Mouse (Mus musculus): ENCODE measurements around the gene Birc2. TPM values are rescaled to one million over a fixed set of nuclear protein-coding genes. Genes with fewer than 3 reads are reported as not detected.
A peak's percentile ranks its signal among the peaks of the same experiment; 100 is the strongest.

The Birc2 gene
- polyA plus RNA-seq (2016; fragmentation: Nextera tagmentation; extraction: Ambion mirVana): 45.7 and 48.9 TPM in 2 replicates

GRCm38 (mm10) chr9:7836905-7837805, at the start of gene Birc2:
TSS of gene Birc2 (minus strand) at chr9:7837064.
- peaks cover 19% of the 10 kb centered on the region for H3K4me1 ChIP-seq
- no peaks in the 10 kb centered on the region for H3K9me3 ChIP-seq
- H3K4me2 ChIP-seq: peak within 1 kb of the TSS; percentile 67
- H3K27ac ChIP-seq: peak within 1 kb of the TSS; percentile 99
- peaks cover 14% of the 10 kb centered on the region for H3K36me3 ChIP-seq (replicated peaks)
- ATAC-seq (ENCODE audit: low FRiP score): peak; percentile 97
- peak within 1 kb of the TSS; percentile 81 for H3K9ac ChIP-seq
- no peaks in the 10 kb centered on the region for H3K27me3 ChIP-seq
- peak within 1 kb of the TSS; percentile 60 for H3K4me3 ChIP-seq (replicated peaks)
- WGBS: under 1% methylated on average over 68 of the region's 68 CpGs

GRCm38 (mm10) chr9:7884346-7884745, 47.5 kb upstream of the Birc2 start:
- H3K4me1 ChIP-seq: no peaks in the 10 kb centered on the region
- H3K27ac ChIP-seq: no peak overlapping the region
- ATAC-seq (ENCODE audit: low FRiP score): no peak
- no peaks in the 10 kb centered on the region for H3K9me3 ChIP-seq
- H3K9ac ChIP-seq: no peak overlapping the region
- WGBS: 95% methylated on average over 3 of the region's 3 CpGs
- H3K4me2 ChIP-seq: no peak overlapping the region
- no peaks in the 10 kb centered on the region for H3K27me3 ChIP-seq
- no peaks in the 10 kb centered on the region for H3K36me3 ChIP-seq (replicated peaks)
- H3K4me3 ChIP-seq (replicated peaks): no peak overlapping the region

GRCm38 (mm10) chr9:7882304-7882865, 45.5 kb upstream of the Birc2 start:
- ATAC-seq (ENCODE audit: low FRiP score): no peak
- 97% methylated on average over 1 of the region's 1 CpGs for WGBS
- no peak overlapping the region for H3K27ac ChIP-seq
- no peaks in the 10 kb centered on the region for H3K4me1 ChIP-seq
- H3K27me3 ChIP-seq: no peaks in the 10 kb centered on the region
- no peaks in the 10 kb centered on the region for H3K9me3 ChIP-seq
- no peak overlapping the region for H3K4me2 ChIP-seq
- H3K4me3 ChIP-seq (replicated peaks): no peak overlapping the region
- no peaks in the 10 kb centered on the region for H3K36me3 ChIP-seq (replicated peaks)
- H3K9ac ChIP-seq: no peak overlapping the region

- Histone ChIP-seq H3K27ac (no peak overlapping the region), H3K4me1 (peaks cover 9% of the 10 kb centered on the region), H3K27me3 (no peaks in the 10 kb centered on the region), H3K36me3 (replicated peaks) (no peaks in the 10 kb centered on the region), H3K4me2 (no peak overlapping the region), H3K9me3 (no peaks in the 10 kb centered on the region), H3K4me3 (replicated peaks) (no peak overlapping the region), H3K9ac (no peak overlapping the region)
- WGBS: 93% methylated on average over 8 of the region's 8 CpGs
- ATAC-seq (ENCODE audit: low FRiP score): no peak
Measured at GRCm38 (mm10) chr9:7873511-7874211, 36.8 kb upstream of the Birc2 start.

GRCm38 (mm10) chr9:7872775-7873439, 36.0 kb upstream of the Birc2 start, which contains the start of gene Birc3:
TSS of gene Birc3 (minus strand) at chr9:7873186.
- Histone ChIP-seq H3K9ac (peak within 1 kb of the TSS; percentile 62), H3K4me1 (peaks cover 9% of the 10 kb centered on the region), H3K9me3 (no peaks in the 10 kb centered on the region), H3K4me3 (replicated peaks) (peak within 1 kb of the TSS; percentile 47), H3K27ac (no peak within 1 kb of the TSS), H3K4me2 (peak within 1 kb of the TSS; percentile 91), H3K27me3 (no peaks in the 10 kb centered on the region), H3K36me3 (replicated peaks) (no peaks in the 10 kb centered on the region)
- ATAC-seq (ENCODE audit: low FRiP score): peak; percentile 70
- 8% methylated on average over 26 of the region's 26 CpGs for WGBS

GRCm38 (mm10) chr9:7872044-7872774, 35.3 kb upstream of the Birc2 start:
- Histone ChIP-seq H3K9ac (peak overlapping the region; percentile 62), H3K27me3 (no peaks in the 10 kb centered on the region), H3K27ac (no peak overlapping the region), H3K4me2 (peak overlapping the region; percentile 91), H3K4me1 (peaks cover 9% of the 10 kb centered on the region), H3K4me3 (replicated peaks) (peak overlapping the region; percentile 47), H3K9me3 (no peaks in the 10 kb centered on the region), H3K36me3 (replicated peaks) (no peaks in the 10 kb centered on the region)
- peak; percentile 15; the same call in 1 of the 2 replicates for ATAC-seq (ENCODE audit: low FRiP score)
- WGBS: 19% methylated on average over 23 of the region's 23 CpGs

GRCm38 (mm10) chr9:7871316-7872043, 34.6 kb upstream of the Birc2 start:
- H3K36me3 ChIP-seq (replicated peaks): no peaks in the 10 kb centered on the region

GRCm38 (mm10) chr9:7870556-7871315, 33.9 kb upstream of the Birc2 start:
- H3K27ac ChIP-seq: no peak overlapping the region
- 94% methylated on average over 10 of the region's 10 CpGs for WGBS

More at GRCm38 (mm10) chr9:7871316-7872043, 34.6 kb upstream of the Birc2 start:
- no peak overlapping the region for H3K9ac ChIP-seq
- ATAC-seq (ENCODE audit: low FRiP score): no peak; the same call in 1 of the 2 replicates
- WGBS: 66% methylated on average over 4 of the region's 4 CpGs
- no peak overlapping the region for H3K4me2 ChIP-seq
- H3K9me3 ChIP-seq: no peaks in the 10 kb centered on the region
- peaks cover 9% of the 10 kb centered on the region for H3K4me1 ChIP-seq
- H3K4me3 ChIP-seq (replicated peaks): no peak overlapping the region
- no peaks in the 10 kb centered on the region for H3K27me3 ChIP-seq
- H3K27ac ChIP-seq: no peak overlapping the region

GRCm38 (mm10) chr9:7868838-7869491, 32.1 kb upstream of the Birc2 start:
- H3K4me1 ChIP-seq: peaks cover 9% of the 10 kb centered on the region
- ATAC-seq (ENCODE audit: low FRiP score): no peak
- H3K27me3 ChIP-seq: no peaks in the 10 kb centered on the region
- no peak overlapping the region for H3K4me2 ChIP-seq
- H3K4me3 ChIP-seq (replicated peaks): no peak overlapping the region
- H3K9me3 ChIP-seq: no peaks in the 10 kb centered on the region
- 91% methylated on average over 4 of the region's 4 CpGs for WGBS
- H3K9ac ChIP-seq: no peak overlapping the region
- H3K36me3 ChIP-seq (replicated peaks): no peaks in the 10 kb centered on the region
- no peak overlapping the region for H3K27ac ChIP-seq

More at GRCm38 (mm10) chr9:7870556-7871315, 33.9 kb upstream of the Birc2 start:
- no peaks in the 10 kb centered on the region for H3K27me3 ChIP-seq
- no peak for ATAC-seq (ENCODE audit: low FRiP score)
- no peak overlapping the region for H3K4me3 ChIP-seq (replicated peaks)
- no peak overlapping the region for H3K4me2 ChIP-seq
- H3K9me3 ChIP-seq: no peaks in the 10 kb centered on the region
- peaks cover 9% of the 10 kb centered on the region for H3K4me1 ChIP-seq
- no peak overlapping the region for H3K9ac ChIP-seq
- H3K36me3 ChIP-seq (replicated peaks): no peaks in the 10 kb centered on the region

- Histone ChIP-seq H3K4me2 (no peak overlapping the region), H3K4me1 (peaks cover 7% of the 10 kb centered on the region), H3K27me3 (no peaks in the 10 kb centered on the region), H3K27ac (no peak overlapping the region), H3K9me3 (no peaks in the 10 kb centered on the region), H3K4me3 (replicated peaks) (no peak overlapping the region), H3K9ac (no peak overlapping the region), H3K36me3 (replicated peaks) (no peaks in the 10 kb centered on the region)
- no peak for ATAC-seq (ENCODE audit: low FRiP score)
- WGBS: 92% methylated on average over 3 of the region's 3 CpGs
Measured at GRCm38 (mm10) chr9:7867981-7868380, 31.1 kb upstream of the Birc2 start.

Measured in forebrain, embryonic 12.5 days (tissue).